Mouse (Mus musculus) CD4-positive helper T cell, adult 2 months (primary cell): ENCODE measurements at regions not wholly inside any gene's neighbourhood (a gene's known extent, or its start where the extent isn't known, plus 50 kb on each side); places are given as distances from the start of the nearest gene placed in this dataset.

Source experiments
- DNase-seq: peaks from one replicate; pipeline ENCODE4 v3.0.0-alpha.2; 2012; ENCODE audit warnings: low read depth, missing footprints, low spot score

GRCm38 (mm10) chr13:102636032-102636431, 57.3 kb upstream of the Cd180 start:
- no peak for DNase-seq

GRCm38 (mm10) chr13:102637059-102637458, 56.3 kb upstream of the Cd180 start:
- no peak for DNase-seq

DNA sequence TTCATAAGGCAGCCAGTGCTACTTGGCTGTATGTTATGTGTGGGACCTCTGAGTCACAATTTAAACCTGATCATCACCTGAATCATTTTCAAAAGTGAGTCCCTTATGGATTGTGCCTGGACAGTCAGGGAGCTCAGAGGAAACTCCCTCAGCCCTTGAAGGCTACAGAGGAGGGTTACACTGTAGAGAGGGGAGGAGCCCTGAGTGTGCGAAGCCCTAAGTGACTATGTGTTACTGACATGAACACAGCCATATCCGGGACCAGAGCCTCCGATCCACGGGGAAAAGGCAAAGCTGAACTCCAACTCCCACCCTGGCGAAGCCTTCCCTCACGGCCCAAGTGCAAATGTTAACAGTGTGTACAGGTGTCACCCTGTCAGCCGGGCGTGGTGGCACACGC, 53.7 kb upstream of the Cd180 start:
- DNase-seq: no peak

DNA sequence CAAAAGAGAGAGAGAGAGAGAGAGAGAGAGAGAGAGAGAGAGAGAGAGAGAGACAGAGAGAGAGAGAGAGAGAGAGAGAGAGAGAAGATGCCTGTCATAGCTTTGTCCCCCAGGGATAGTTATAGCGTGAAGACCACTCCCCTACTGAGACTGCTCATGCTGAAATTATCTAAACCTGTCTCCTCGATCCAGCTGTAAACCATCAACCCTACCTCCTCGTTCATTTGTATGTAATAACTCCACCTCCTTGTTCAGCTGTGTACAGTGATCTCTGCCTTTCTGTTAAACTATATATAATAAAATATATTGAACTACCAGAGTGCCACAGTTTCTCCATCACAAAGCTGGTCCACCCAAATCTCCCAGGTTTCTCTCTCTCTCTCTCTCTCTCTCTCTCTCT, 53.2 kb upstream of the Cd180 start:
- DNase-seq: no peak
